Mouse (Mus musculus): ENCODE data around the gene Smco4. TPM values are rescaled to one million over a fixed set of nuclear protein-coding genes. Genes with fewer than 3 reads are reported as not detected.

Smco4 gene
- polyA plus RNA-seq, 1 experiment: 23.8 TPM

DNA sequence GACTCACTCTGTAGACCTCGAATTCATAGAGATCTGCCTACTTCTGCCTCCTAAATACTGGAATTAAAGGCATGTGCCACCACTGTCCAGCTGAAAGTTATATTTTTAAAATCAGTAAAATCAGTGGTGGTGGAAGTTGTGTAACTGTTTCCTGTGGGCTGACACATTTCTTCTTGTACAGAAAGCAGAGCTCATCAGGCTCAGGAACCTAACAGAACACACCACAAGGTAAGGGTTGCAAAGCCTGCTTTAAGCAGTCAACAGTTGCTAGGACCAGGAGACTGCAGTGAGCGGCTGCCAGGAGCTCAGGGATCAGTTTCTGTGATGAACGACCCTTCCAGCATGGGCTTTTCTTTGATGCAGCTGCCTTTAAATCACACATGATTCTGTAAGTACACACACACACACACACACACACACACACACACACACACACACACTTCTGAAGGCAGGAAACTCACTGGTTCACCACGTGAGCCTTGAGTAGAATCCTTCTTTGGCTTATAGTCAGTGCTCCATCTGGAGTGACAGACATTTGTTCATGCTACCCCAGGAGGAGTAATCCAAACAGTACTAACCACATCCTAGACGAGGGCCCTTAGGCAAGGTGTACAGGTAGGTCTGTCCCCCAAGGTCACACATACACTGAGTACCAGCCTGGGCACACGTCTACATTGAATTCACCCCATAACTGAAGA is 94.1 kb downstream of the Smco4 start:
- H3K79me3 ChIP-seq (ENCODE audit: low read depth): no peaks in the 10 kb centered on the region
- TF ChIP-seq USF1 (IDR thresholded peaks at IDR 0.05; ENCODE audit: low read depth) (no peak), MYOG (IDR thresholded peaks at IDR 0.05; ENCODE audit: control insufficient read depth, extremely low read depth, insufficient read length) (no peak), MAX (IDR thresholded peaks at IDR 0.05) (no peak), CEBPB (IDR thresholded peaks at IDR 0.05; ENCODE audit: low read depth) (no peak), CTCF (IDR thresholded peaks at IDR 0.05; ENCODE audit: control insufficient read depth, insufficient read depth, insufficient read length) (no peak), MYOD1 (IDR thresholded peaks at IDR 0.05; ENCODE audit: control insufficient read depth, insufficient read length, low read depth) (no peak), FOSL1 (IDR thresholded peaks at IDR 0.05; ENCODE audit: insufficient read depth, low read length, poor library complexity, severe bottlenecking) (no peak)
- H3K27me3 ChIP-seq (ENCODE audit: control insufficient read depth, insufficient read depth, insufficient read length): no peaks in the 10 kb centered on the region
- H3K36me3 ChIP-seq (ENCODE audit: control insufficient read depth, insufficient read depth): no peaks in the 10 kb centered on the region
- no peaks in the 10 kb centered on the region for H3K79me2 ChIP-seq (ENCODE audit: control insufficient read depth, insufficient read depth)
- no peak overlapping the region for H3K4me3 ChIP-seq (ENCODE audit: insufficient read depth, poor library complexity, severe bottlenecking)
- H3ac ChIP-seq (ENCODE audit: control insufficient read depth, insufficient read length, low read depth): no peak overlapping the region

DNA sequence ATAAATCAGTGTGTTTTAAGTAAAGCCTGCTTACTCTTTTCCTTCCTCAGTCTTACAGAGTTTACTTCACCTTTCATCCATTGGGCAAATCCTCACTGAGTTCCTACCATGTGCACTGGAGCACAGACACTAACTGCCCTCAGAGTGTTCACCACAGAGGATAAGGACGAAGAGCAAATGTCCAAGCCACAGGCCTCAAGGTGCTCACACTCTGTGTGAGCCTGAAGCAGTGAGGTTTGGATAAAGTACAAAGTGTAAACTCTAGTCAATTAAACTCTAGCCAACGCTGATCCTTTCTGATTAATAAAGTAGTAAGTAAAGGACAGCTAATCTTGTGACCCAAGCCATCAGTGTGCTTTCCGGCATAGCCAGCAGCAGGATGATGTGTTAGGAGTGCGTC is 100.9 kb downstream of the Smco4 start:
- no peaks in the 10 kb centered on the region for H3K36me3 ChIP-seq (ENCODE audit: control insufficient read depth, insufficient read depth)
- no peak overlapping the region for H3K4me3 ChIP-seq (ENCODE audit: insufficient read depth, poor library complexity, severe bottlenecking)
- H3ac ChIP-seq (ENCODE audit: control insufficient read depth, insufficient read length, low read depth): no peak overlapping the region
- no peaks in the 10 kb centered on the region for H3K79me3 ChIP-seq (ENCODE audit: low read depth)
- no peaks in the 10 kb centered on the region for H3K27me3 ChIP-seq (ENCODE audit: control insufficient read depth, insufficient read depth, insufficient read length)
- no peak for TF ChIP-seq CEBPB (IDR thresholded peaks at IDR 0.05; ENCODE audit: low read depth)
- no peak for TF ChIP-seq FOSL1 (IDR thresholded peaks at IDR 0.05; ENCODE audit: insufficient read depth, low read length, poor library complexity, severe bottlenecking)
- TF ChIP-seq USF1 (IDR thresholded peaks at IDR 0.05; ENCODE audit: low read depth): no peak
- no peak for TF ChIP-seq MYOD1 (IDR thresholded peaks at IDR 0.05; ENCODE audit: control insufficient read depth, insufficient read length, low read depth)
- no peak for TF ChIP-seq CTCF (IDR thresholded peaks at IDR 0.05; ENCODE audit: control insufficient read depth, insufficient read depth, insufficient read length)
- no peak for TF ChIP-seq MAX (IDR thresholded peaks at IDR 0.05)
- TF ChIP-seq MYOG (IDR thresholded peaks at IDR 0.05; ENCODE audit: control insufficient read depth, extremely low read depth, insufficient read length): no peak
- no peaks in the 10 kb centered on the region for H3K79me2 ChIP-seq (ENCODE audit: control insufficient read depth, insufficient read depth)

Other genes with a start within 250 kb of the Smco4 start
- gene Med17, start 213.5 kb upstream of the Smco4 start, polyA plus RNA-seq (2012; fragmentation: generic; extraction: Trizol): 34.2 TPM
- gene Taf1d, start 187.2 kb upstream of the Smco4 start, polyA plus RNA-seq (2012; fragmentation: generic; extraction: Trizol): 47.0 TPM
- 7.3 TPM for gene 4931406C07Rik, start 187.0 kb upstream of the Smco4 start, polyA plus RNA-seq (2012; fragmentation: generic; extraction: Trizol)
- gene Cep295, start 135.6 kb upstream of the Smco4 start, polyA plus RNA-seq (2012; fragmentation: generic; extraction: Trizol): 3.7 TPM
- gene Deup1, start 134.5 kb downstream of the Smco4 start, polyA plus RNA-seq (2012; fragmentation: generic; extraction: Trizol): not detected
- 3.9 TPM for gene Slc36a4, start 216.3 kb downstream of the Smco4 start, polyA plus RNA-seq (2012; fragmentation: generic; extraction: Trizol)

All from C2C12 (cell line).